Mouse (Mus musculus): ENCODE results near the gene Klhdc10. TPM values are rescaled to one million over a fixed set of nuclear protein-coding genes. Genes with fewer than 3 reads are reported as not detected.

Klhdc10 gene
- polyA plus RNA-seq, 1 experiment = 8.2 TPM

DNA sequence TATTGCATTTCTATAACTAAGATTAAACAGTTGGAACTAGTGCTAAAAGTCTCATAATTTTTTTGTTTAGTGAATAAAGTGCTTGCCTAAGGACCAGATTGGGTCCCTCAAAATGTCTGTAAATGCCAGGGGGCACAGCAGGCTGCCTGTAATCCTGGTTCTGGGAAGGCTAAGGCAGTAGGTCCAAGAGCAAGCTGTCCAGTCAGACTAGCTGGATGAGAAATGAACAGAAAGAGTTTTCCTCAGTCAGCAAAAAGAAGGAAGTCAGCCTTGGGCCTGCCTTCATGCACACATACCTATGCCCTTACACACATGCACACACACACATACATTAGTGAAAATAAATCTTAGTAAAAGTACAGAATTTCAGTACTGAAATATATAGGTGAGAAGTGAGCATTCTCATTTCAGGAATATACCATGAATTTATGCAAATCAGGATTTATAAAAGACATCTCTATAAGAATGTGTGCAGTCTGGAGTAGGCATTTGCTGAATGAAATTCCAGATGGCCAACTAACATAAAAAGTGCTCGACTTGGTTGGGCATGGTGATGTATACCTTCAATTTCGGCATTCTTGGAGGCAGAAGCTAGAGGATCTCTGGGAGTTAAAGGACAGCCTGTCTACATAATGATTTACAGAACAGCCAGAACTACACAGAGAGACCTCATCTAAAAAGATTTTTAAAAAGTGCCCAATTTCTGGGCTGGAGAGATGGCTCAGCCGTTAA is 31.0 kb downstream of the Klhdc10 start:
- no peak overlapping the region for H3K4me3 ChIP-seq (replicated peaks)
- peaks cover 22% of the 10 kb centered on the region for H3K36me3 ChIP-seq (replicated peaks; ENCODE audit: low read length)
- H3K27me3 ChIP-seq (replicated peaks) = no peaks in the 10 kb centered on the region
- no peak for TF ChIP-seq GATA1 (IDR thresholded peaks at IDR 0.05; ENCODE audit: borderline replicate concordance, low read length)
- H3K9me3 ChIP-seq = no peaks in the 10 kb centered on the region
- H3K4me1 ChIP-seq = peaks cover 7% of the 10 kb centered on the region; the same call in 1 of the 2 replicates

DNA sequence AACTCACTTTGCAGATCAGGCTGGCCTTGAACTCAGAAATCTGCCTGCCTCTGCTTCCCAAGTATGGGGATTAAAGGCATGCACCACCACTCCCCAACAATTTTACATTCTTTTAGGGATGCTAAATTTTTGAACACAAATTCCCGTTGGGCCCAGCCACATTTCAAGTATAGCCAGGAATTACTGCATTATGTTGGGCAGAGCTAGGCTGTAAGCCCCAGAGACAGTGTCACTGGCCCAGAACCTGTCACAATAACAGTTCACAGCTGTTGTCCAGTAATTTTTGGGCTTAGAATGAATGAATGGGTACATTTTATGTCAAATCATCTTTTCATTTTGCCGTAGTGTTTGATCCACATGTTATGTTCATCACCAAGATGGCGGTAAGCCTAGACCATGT is 34.8 kb downstream of the Klhdc10 start:
- Histone ChIP-seq H3K4me3 (replicated peaks) (no peak overlapping the region), H3K27me3 (replicated peaks) (no peaks in the 10 kb centered on the region), H3K4me1 (peaks cover 8% of the 10 kb centered on the region; the same call in 1 of the 2 replicates), H3K36me3 (replicated peaks; ENCODE audit: low read length) (peaks cover 36% of the 10 kb centered on the region), H3K9me3 (no peaks in the 10 kb centered on the region)
- TF ChIP-seq GATA1 (IDR thresholded peaks at IDR 0.05; ENCODE audit: borderline replicate concordance, low read length) (no peak), FLI1 (IDR thresholded peaks at IDR 0.05; ENCODE audit: low read length) (no peak)

DNA sequence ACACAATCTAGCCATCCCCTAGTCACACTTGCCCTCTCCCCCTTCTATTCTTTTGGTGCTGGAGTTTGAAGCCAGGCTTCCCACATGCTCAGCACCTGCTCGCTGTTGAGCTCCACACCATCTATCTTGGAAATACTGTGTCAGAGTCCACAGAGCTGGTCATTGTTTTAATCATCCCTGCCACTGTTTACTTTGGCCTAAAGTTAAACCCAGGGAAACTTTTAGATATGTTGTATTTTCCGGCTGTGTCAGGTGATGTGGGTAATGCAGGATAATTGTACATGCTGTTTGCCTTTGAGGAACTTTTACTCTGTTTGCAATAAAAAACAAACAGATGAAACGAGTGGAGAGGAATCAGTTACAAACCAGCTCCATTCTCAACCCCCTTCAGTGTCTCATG is 35.4 kb downstream of the Klhdc10 start:
- Histone ChIP-seq H3K4me3 (replicated peaks) (no peak overlapping the region), H3K9me3 (no peaks in the 10 kb centered on the region), H3K27me3 (replicated peaks) (no peaks in the 10 kb centered on the region), H3K36me3 (replicated peaks; ENCODE audit: low read length) (peaks cover 41% of the 10 kb centered on the region), H3K4me1 (peaks cover 8% of the 10 kb centered on the region; the same call in 1 of the 2 replicates)
- no peak for TF ChIP-seq GATA1 (IDR thresholded peaks at IDR 0.05; ENCODE audit: borderline replicate concordance, low read length)
- no peak for TF ChIP-seq FLI1 (IDR thresholded peaks at IDR 0.05; ENCODE audit: low read length)

DNA sequence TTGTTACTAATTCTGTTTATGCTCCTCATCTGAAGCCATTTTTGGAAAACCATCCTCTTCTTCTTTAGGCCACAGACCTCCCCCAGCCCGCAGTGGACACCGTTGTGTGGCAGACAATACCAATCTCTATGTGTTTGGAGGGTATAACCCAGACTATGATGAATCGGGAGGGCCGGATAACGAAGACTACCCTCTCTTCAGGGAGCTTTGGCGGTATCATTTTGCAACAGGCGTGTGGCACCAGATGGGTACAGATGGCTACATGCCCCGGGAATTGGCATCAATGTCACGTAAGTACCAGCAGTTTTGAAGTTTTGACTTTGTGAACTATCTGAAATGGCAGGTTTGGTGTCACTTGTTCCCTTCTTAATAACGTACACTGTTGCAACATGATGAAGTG is 37.9 kb downstream of the Klhdc10 start:
- H3K4me1 ChIP-seq = peaks cover 8% of the 10 kb centered on the region; the same call in 1 of the 2 replicates
- no peak overlapping the region for H3K4me3 ChIP-seq (replicated peaks)
- no peaks in the 10 kb centered on the region for H3K27me3 ChIP-seq (replicated peaks)
- no peak for TF ChIP-seq GATA1 (IDR thresholded peaks at IDR 0.05; ENCODE audit: borderline replicate concordance, low read length)
- no peak for TF ChIP-seq FLI1 (IDR thresholded peaks at IDR 0.05; ENCODE audit: low read length)
- peaks cover 59% of the 10 kb centered on the region for H3K36me3 ChIP-seq (replicated peaks; ENCODE audit: low read length)
- no peaks in the 10 kb centered on the region for H3K9me3 ChIP-seq

DNA sequence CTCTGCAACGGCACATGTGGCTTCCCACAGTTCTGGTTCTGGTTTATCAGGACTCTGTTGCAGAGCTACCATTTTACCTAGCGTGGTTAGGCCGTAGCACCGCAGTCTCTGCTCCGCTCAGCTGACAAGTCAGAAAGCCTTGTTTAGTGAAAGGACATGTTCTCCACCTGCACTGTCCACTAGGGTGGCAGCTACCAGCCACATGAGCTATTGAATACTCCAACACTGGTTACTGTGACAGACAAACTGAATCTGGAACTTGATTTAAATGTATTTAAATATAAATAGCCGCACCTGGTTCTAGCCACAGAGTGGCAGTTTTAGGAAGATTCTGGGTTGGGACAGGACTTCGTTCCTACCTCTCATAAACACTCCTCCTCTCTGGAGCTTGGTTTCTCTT is 55.3 kb downstream of the Klhdc10 start:
- H3K4me1 ChIP-seq = peaks cover 68% of the 10 kb centered on the region
- peaks cover 20% of the 10 kb centered on the region for H3K27me3 ChIP-seq (replicated peaks)
- H3K4me3 ChIP-seq (replicated peaks) = no peak overlapping the region
- TF ChIP-seq FLI1 (IDR thresholded peaks at IDR 0.05; ENCODE audit: low read length) (no peak), GATA1 (IDR thresholded peaks at IDR 0.05; ENCODE audit: borderline replicate concordance, low read length) (no peak)
- H3K36me3 ChIP-seq (replicated peaks; ENCODE audit: low read length) = peaks cover 25% of the 10 kb centered on the region
- no peaks in the 10 kb centered on the region for H3K9me3 ChIP-seq

DNA sequence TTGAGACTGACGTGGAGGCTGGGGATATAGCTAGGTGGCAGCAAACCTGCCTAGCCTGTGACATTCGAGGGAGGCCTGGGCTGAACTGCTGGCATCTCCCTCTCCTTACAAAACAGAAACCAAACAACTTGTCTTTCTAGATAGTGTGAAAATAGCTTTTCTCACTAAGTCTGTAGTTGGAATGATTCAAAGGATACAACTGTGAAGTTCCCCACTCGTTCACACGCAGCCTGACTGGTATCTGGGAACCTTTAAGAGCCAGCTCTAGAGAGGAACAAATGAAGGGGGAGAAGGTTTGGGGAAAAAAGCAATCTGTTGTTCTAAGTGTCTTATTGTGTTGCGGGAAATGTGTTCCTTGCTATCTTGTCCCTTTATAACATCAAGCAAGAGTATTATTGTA is 57.0 kb downstream of the Klhdc10 start:
- H3K9me3 ChIP-seq = no peaks in the 10 kb centered on the region

DNA sequence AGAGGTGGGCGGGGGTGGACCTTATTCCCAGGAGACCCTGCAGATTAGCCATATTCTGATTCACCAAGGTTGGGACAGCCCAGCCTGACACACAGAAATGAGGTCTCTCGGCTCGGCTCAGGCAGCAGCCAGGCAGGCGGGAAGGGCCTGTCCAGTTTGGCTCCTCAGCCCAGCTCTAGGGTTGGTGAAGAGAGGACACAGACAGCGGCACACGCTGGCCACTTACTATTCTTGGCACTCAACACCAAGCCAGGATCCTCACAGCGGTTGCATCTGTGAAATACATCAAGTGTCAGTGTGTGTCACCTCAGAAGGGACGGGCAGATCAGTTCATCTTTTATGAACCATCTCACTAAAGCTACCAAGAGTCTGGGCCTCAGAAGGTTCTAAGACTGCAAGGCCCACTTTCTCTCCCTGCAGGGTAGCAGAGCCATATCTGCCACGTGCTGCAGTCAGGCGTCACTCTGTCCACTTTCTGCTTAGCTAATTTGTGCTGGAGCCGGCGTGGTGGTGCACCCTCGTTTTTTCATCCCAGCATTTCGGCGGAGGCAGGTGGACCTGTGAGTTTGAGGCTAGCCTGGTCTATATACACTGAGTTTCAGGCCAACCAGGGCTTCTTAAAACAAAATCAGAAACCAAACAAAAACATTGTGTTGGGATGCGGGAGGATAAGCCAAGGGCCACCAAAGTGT is 57.5 kb downstream of the Klhdc10 start:
- Histone ChIP-seq H3K4me3 (replicated peaks) (peak overlapping the region; percentile 93), H3K9me3 (no peaks in the 10 kb centered on the region), H3K36me3 (replicated peaks; ENCODE audit: low read length) (peaks cover 12% of the 10 kb centered on the region), H3K27me3 (replicated peaks) (peaks cover 39% of the 10 kb centered on the region), H3K4me1 (peaks cover 64% of the 10 kb centered on the region)
- TF ChIP-seq FLI1 (IDR thresholded peaks at IDR 0.05; ENCODE audit: low read length) (no peak), GATA1 (IDR thresholded peaks at IDR 0.05; ENCODE audit: borderline replicate concordance, low read length) (no peak)

More for the DNA sequence above, 57.0 kb downstream of the Klhdc10 start:
- H3K36me3 ChIP-seq (replicated peaks; ENCODE audit: low read length) = peaks cover 15% of the 10 kb centered on the region
- H3K4me1 ChIP-seq = peaks cover 69% of the 10 kb centered on the region
- H3K27me3 ChIP-seq (replicated peaks) = peaks cover 34% of the 10 kb centered on the region
- no peak overlapping the region for H3K4me3 ChIP-seq (replicated peaks)
- no peak for TF ChIP-seq GATA1 (IDR thresholded peaks at IDR 0.05; ENCODE audit: borderline replicate concordance, low read length)
- TF ChIP-seq FLI1 (IDR thresholded peaks at IDR 0.05; ENCODE audit: low read length) = no peak

DNA sequence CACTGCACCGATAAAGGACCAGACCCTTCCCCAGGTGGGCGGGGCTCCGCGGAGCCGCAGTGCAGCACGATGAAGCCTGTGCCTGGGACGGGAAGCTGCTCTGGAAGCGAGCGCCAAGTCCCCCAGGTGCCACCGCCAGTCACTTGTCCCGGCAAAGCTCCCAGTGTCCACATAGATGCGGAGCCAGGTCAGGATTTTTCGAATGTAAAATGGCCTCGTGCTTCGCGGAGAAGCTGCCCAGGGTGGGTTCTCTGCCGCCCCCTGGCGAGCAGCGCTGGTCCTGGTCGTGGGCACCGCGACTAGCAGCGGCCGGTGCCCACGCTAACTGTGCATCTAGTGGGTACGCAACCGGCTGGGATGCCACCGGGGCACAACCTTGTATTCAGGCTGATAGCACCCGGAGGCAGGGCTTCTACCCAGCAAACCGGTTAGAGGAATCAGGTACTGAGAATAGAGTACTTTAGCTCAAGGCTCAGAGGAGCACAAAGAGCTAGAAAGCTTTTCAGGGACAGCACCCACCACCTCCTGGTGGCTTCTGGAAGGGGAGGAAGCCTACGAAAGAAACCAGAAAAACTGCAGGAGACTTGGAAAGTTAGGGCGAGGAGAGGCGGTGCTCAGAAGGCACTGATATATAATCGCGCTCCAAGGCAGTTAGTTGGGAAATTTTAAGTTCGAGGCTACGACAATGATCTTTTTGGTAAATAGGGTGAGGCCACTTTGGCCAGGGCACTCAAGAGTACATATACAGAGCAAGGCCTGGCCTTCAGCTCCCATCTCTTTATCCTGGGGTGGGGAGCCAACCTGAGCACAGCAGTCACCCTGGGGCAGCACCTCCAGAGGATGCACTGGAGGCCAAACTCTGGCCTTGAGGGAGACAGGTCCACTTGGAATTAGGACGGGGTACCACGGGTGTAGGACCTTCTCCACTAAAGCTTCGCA is 58.4 kb downstream of the Klhdc10 start:
- TF ChIP-seq GATA1 (IDR thresholded peaks at IDR 0.05; ENCODE audit: borderline replicate concordance, low read length) (no peak), FLI1 (IDR thresholded peaks at IDR 0.05; ENCODE audit: low read length) (no peak)
- Histone ChIP-seq H3K4me1 (peaks cover 58% of the 10 kb centered on the region), H3K27me3 (replicated peaks) (peaks cover 48% of the 10 kb centered on the region), H3K9me3 (no peaks in the 10 kb centered on the region), H3K4me3 (replicated peaks) (peak overlapping the region; percentile 93), H3K36me3 (replicated peaks; ENCODE audit: low read length) (peaks cover 6% of the 10 kb centered on the region)

DNA sequence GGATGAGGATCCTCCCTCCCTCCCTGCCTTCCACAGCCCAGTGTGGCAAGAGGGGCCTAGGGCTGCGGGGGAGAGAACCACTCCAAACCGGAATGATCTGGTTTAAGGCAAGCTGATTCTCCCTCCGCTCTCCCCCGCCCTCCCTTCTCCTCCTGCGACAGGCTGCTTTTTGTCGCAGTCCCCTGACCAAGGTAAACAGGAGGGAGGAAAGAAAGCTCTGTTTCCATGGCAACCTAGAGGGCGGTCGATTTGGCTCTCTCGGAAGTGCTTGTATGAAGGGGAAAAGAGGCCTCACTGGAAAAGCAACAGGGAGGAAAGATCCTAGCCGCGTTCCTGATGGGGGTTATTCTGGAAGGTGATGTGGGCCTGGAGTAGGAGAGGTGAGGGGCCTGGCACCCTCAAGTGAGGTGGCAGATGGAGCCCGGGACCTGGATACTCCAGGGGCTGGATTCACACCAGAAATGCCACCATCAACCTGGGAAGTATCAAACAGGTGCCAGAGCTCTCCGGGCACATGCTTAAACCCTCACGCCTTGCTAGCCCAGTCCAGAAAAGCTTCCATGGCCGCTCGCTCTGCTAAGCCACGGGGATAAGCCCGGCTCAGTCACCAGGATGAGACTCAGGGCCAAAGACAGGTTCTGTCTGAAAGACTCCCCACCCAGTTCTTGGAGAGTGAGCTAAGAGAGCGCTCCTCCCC is 59.2 kb downstream of the Klhdc10 start:
- Histone ChIP-seq H3K36me3 (replicated peaks; ENCODE audit: low read length) (no peaks in the 10 kb centered on the region), H3K9me3 (no peaks in the 10 kb centered on the region), H3K4me1 (peaks cover 58% of the 10 kb centered on the region), H3K27me3 (replicated peaks) (peaks cover 54% of the 10 kb centered on the region), H3K4me3 (replicated peaks) (peak overlapping the region; percentile 50)
- TF ChIP-seq FLI1 (IDR thresholded peaks at IDR 0.05; ENCODE audit: low read length) (no peak), GATA1 (IDR thresholded peaks at IDR 0.05; ENCODE audit: borderline replicate concordance, low read length) (no peak)
